Mouse (Mus musculus) thymus, adult 2 months (tissue): ENCODE data around the gene Cubn.

ENCODE experiments used
- CTCF ChIP-seq: fragments of 200-500 bp; IDR thresholded peaks from 2 replicates; pipeline ENCODE4 v1.5.1; 2012; ENCODE audit warnings: mild to moderate bottlenecking, control low read depth, low read length, moderate library complexity, borderline replicate concordance; ENCODE audit not compliant: control insufficient read depth, poor library complexity, insufficient read depth; ENCODE audit errors: extremely low read depth
- POLR2A ChIP-seq: fragments of 200-500 bp; IDR thresholded peaks from 2 replicates; pipeline ENCODE4 v1.6.1; 2012; ENCODE audit warnings: mild to moderate bottlenecking, low read length, control low read depth, moderate library complexity; ENCODE audit not compliant: control insufficient read depth, poor library complexity, insufficient read depth; ENCODE audit errors: extremely low read depth

GRCm38 (mm10) chr2:13537733-13538132 lies 46.1 kb upstream of the Cubn start:
- TF ChIP-seq CTCF (peak; percentile 64; the same call in 1 of the 2 replicates), POLR2A (no peak)
